Mouse (Mus musculus) limb, embryonic 14.5 days (tissue): ENCODE measurements around the gene Ap4b1. TPM values are rescaled to one million over a fixed set of nuclear protein-coding genes. Genes with fewer than 3 reads are reported as not detected.

Experiments used
- ATAC-seq: fragments of 200-750 bp; cut with Nextera tagmentation; 2 replicates; pipeline ENCODE4 v1.8.0; 2017; ENCODE audit warnings: low read depth, moderate number of reproducible peaks, moderate TSS enrichment; ENCODE audit not compliant: low FRiP score
- DNase-seq: peaks from one replicate; pipeline ENCODE4 v3.0.0-alpha.2; 2015; ENCODE audit warnings: low spot score
- H3K27ac ChIP-seq: fragments of 300-500 bp; sonication (generic); replicated peaks from 2 replicates; pipeline ENCODE4 v1.5.1; 2014; ENCODE audit warnings: low read depth, mild to moderate bottlenecking, low read length, moderate library complexity, mixed read lengths
- H3K27me3 ChIP-seq: fragments of 300-500 bp; sonication (generic); 2 replicates; pipeline ENCODE4 v1.6.1; 2014; ENCODE audit warnings: low read length, mixed read lengths; ENCODE audit not compliant: control insufficient read depth, insufficient read depth
- H3K36me3 ChIP-seq: fragments of 300-500 bp; sonication (generic); 2 replicates; pipeline ENCODE4 v1.6.1; 2014; ENCODE audit warnings: mild to moderate bottlenecking, low read length, moderate library complexity, mixed read lengths; ENCODE audit not compliant: control insufficient read depth, insufficient read depth
- H3K4me1 ChIP-seq: fragments of 300-500 bp; sonication (generic); 2 replicates; pipeline ENCODE4 v1.6.1; 2014; ENCODE audit warnings: antibody characterized with exemption, low read length, mixed read lengths; ENCODE audit not compliant: control insufficient read depth, insufficient read depth
- H3K4me2 ChIP-seq: fragments of 300-500 bp; sonication (generic); replicated peaks from 2 replicates; pipeline ENCODE4 v1.6.1; 2014; ENCODE audit warnings: low read depth, mild to moderate bottlenecking, low read length, moderate library complexity; ENCODE audit not compliant: severe bottlenecking
- H3K4me3 ChIP-seq: fragments of 300-500 bp; sonication (generic); replicated peaks from 2 replicates; pipeline ENCODE4 v1.5.1; 2014; ENCODE audit warnings: low read length
- H3K9ac ChIP-seq: fragments of 300-500 bp; sonication (generic); 2 replicates; pipeline ENCODE4 v1.6.1; 2014; ENCODE audit warnings: mild to moderate bottlenecking, low read depth, low read length, moderate library complexity; ENCODE audit not compliant: severe bottlenecking
- H3K9me3 ChIP-seq: fragments of 300-500 bp; sonication (generic); 2 replicates; pipeline ENCODE4 v1.6.1; 2016; ENCODE audit warnings: low read length; ENCODE audit not compliant: control insufficient read depth
- POLR2A ChIP-seq: fragments of 200-500 bp; IDR thresholded peaks from 2 replicates; pipeline ENCODE4 v1.8.0; 2012; ENCODE audit warnings: inconsistent platforms, mild to moderate bottlenecking, moderate library complexity, borderline replicate concordance; ENCODE audit not compliant: insufficient read depth, insufficient read length; ENCODE audit errors: extremely low read depth
- WGBS: fragments of 180-500 bp; shearing (Covaris S2); extraction: QIAGEN DNeasy Blood & Tissue Kit; methylation state at CpG from one replicate; pipeline ENCODE4 v1.1.7; 2014; 5-methylcytosine and 5-hydroxymethylcytosine counted together
- polyA plus RNA-seq, 2 experiments: library from polyadenylated mRNA; depleted of rRNA in 1 of 2; stranded (reverse) in 1 of 2; unstranded in 1 of 2; fragments of >200 nt; fragmentation: Nextera tagmentation in 1 of 2; extraction: Ambion mirVana in 1 of 2; gene quantifications; 2 replicates each; pipeline versions ENCODE4 v1.2.1 to v1.2.3; 2012 to 2014

The Ap4b1 gene
- polyA plus RNA-seq, 2 experiments: 22.9 to 27.0 TPM

- H3K4me1 ChIP-seq: peaks cover 9% of the 10 kb centered on the region
- H3K27me3 ChIP-seq: no peaks in the 10 kb centered on the region
- WGBS: 71% methylated on average over 15 of the region's 15 CpGs
- no peak overlapping the region for H3K4me2 ChIP-seq
- TF ChIP-seq POLR2A: no peak
- H3K27ac ChIP-seq: no peak overlapping the region
- no peak overlapping the region for H3K4me3 ChIP-seq
- DNase-seq: no peak
- no peaks in the 10 kb centered on the region for H3K9me3 ChIP-seq
- ATAC-seq: no peak
- peaks cover 25% of the 10 kb centered on the region for H3K36me3 ChIP-seq
- no peak overlapping the region for H3K9ac ChIP-seq
Measured at GRCm38 (mm10) chr3:103774009-103774408, 35.3 kb upstream of the Ap4b1 start.

DNA sequence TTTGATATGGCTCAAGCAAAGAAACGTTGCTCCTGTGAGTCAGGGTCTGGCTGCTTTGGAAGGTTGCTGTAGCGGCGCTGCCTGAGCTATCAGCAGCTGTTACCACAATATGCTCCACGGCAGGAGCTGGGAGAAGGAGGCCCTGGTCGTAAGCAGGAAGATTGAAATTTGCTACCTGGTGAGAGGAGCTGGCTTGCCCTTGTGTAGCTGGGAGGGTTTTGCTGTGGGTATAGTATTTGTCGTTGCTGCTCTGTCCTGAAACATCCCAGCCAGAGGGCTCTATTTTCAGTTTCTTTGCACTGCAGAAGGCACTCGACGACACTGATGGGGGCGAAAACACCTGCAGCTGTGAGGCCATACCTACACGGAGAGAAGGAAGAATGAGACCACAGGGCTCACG lies 31.4 kb upstream of the Ap4b1 start:
- Histone ChIP-seq H3K9me3 (no peaks in the 10 kb centered on the region), H3K4me3 (no peak overlapping the region), H3K27me3 (no peaks in the 10 kb centered on the region), H3K4me1 (no peaks in the 10 kb centered on the region), H3K27ac (no peak overlapping the region), H3K4me2 (no peak overlapping the region), H3K9ac (no peak overlapping the region), H3K36me3 (peaks cover 12% of the 10 kb centered on the region)
- ATAC-seq (no peak), DNase-seq (no peak)
- TF ChIP-seq POLR2A: no peak
- WGBS: 85% methylated on average over 11 of the region's 11 CpGs

- no peaks in the 10 kb centered on the region for H3K9me3 ChIP-seq
- no peaks in the 10 kb centered on the region for H3K27me3 ChIP-seq
Measured at GRCm38 (mm10) chr3:103778660-103779059, 30.7 kb upstream of the Ap4b1 start.

DNA sequence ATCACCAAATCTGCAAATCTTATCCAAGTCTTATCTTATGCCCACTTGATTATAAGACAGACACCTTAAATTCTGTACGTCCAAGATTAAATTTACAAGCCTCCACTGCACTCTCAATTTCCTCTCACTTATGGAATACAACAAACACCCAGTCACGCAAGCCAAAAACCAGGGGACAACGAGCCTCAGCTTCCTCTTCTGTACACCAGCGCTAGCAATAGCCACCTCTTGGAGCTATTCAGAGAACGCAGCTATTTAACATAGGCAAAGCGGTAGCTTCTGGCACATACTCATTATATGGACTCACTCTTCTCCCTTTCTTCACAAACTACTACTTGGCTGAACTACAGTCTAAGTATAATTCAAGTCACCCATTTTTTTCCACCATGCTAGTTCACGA lies 30.1 kb upstream of the Ap4b1 start:
- Histone ChIP-seq H3K4me1 (no peaks in the 10 kb centered on the region), H3K4me2 (no peak overlapping the region), H3K36me3 (peaks cover 12% of the 10 kb centered on the region), H3K9ac (no peak overlapping the region), H3K4me3 (no peak overlapping the region), H3K27ac (no peak overlapping the region), H3K27me3 (no peaks in the 10 kb centered on the region), H3K9me3 (no peaks in the 10 kb centered on the region)
- 83% methylated on average over 7 of the region's 7 CpGs for WGBS
- ATAC-seq: no peak
- no peak for DNase-seq
- no peak for TF ChIP-seq POLR2A

More at GRCm38 (mm10) chr3:103778660-103779059, 30.7 kb upstream of the Ap4b1 start:
- no peak for ATAC-seq
- Histone ChIP-seq H3K4me2 (no peak overlapping the region), H3K4me1 (no peaks in the 10 kb centered on the region), H3K9ac (no peak overlapping the region), H3K36me3 (peaks cover 12% of the 10 kb centered on the region), H3K4me3 (no peak overlapping the region), H3K27ac (no peak overlapping the region)
- no peak for TF ChIP-seq POLR2A
- WGBS: 90% methylated on average over 6 of the region's 6 CpGs
- no peak for DNase-seq

DNA sequence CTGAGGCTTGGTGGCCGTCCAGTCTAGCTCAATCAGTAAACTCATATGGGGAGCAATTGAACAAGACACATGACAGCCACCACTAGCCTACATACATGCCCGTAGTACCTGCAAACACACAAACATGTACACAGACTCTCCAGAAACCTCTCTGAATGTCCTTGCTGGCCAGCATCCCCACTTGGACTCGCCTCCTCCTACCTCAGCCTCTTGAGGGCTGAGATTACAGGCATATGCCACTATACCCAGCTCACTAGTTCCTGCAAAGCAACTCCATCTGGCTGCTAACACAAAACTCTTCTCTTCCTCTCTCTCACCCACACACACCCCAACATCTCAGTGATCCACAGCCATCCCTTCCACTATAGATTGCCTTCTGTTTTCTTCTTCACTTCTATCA lies 29.0 kb upstream of the Ap4b1 start:
- no peaks in the 10 kb centered on the region for H3K9me3 ChIP-seq
- ATAC-seq (no peak), DNase-seq (no peak)
- no peak overlapping the region for H3K27ac ChIP-seq
- H3K36me3 ChIP-seq: peaks cover 12% of the 10 kb centered on the region
- H3K4me2 ChIP-seq: no peak overlapping the region
- H3K9ac ChIP-seq: no peak overlapping the region
- no peak overlapping the region for H3K4me3 ChIP-seq
- no peaks in the 10 kb centered on the region for H3K27me3 ChIP-seq
- peaks cover 4% of the 10 kb centered on the region; the same call in 1 of the 2 replicates for H3K4me1 ChIP-seq
- WGBS: 94% methylated on average over 3 of the region's 3 CpGs
- no peak for TF ChIP-seq POLR2A

GRCm38 (mm10) chr3:103780777-103781176 lies 28.5 kb upstream of the Ap4b1 start:
- H3K4me1 ChIP-seq: peaks cover 4% of the 10 kb centered on the region; the same call in 1 of the 2 replicates
- peaks cover 12% of the 10 kb centered on the region for H3K36me3 ChIP-seq
- H3K4me2 ChIP-seq: no peak overlapping the region
- H3K4me3 ChIP-seq: no peak overlapping the region
- 83% methylated on average over 5 of the region's 5 CpGs for WGBS
- no peak for DNase-seq
- no peak overlapping the region for H3K9ac ChIP-seq
- ATAC-seq: no peak
- no peaks in the 10 kb centered on the region for H3K27me3 ChIP-seq
- no peaks in the 10 kb centered on the region for H3K9me3 ChIP-seq
- no peak for TF ChIP-seq POLR2A
- no peak overlapping the region for H3K27ac ChIP-seq
